Mouse (Mus musculus) limb, embryonic 13.5 days (tissue): ENCODE data around the gene Pex7. TPM values are rescaled to one million over a fixed set of nuclear protein-coding genes. Genes with fewer than 3 reads are reported as not detected.
A peak's percentile ranks its signal among the peaks of the same experiment; 100 is the strongest.

Experiments used
- ATAC-seq: fragments of 200-750 bp; cut with Nextera tagmentation; 2 replicates; pipeline ENCODE4 v1.8.0; 2017; ENCODE audit warnings: low read depth, moderate number of reproducible peaks, moderate TSS enrichment; ENCODE audit not compliant: low FRiP score
- H3K27ac ChIP-seq: fragments of 300-500 bp; sonication (generic); 2 replicates; pipeline ENCODE4 v1.5.1; 2015; ENCODE audit warnings: inconsistent platforms, mild to moderate bottlenecking, moderate library complexity
- H3K27me3 ChIP-seq: fragments of 300-500 bp; sonication (generic); 2 replicates; pipeline ENCODE4 v1.6.1; 2015; ENCODE audit warnings: mild to moderate bottlenecking, inconsistent platforms
- H3K36me3 ChIP-seq: fragments of 300-500 bp; sonication (generic); 2 replicates; pipeline ENCODE4 v1.6.1; 2015; ENCODE audit warnings: inconsistent platforms, mild to moderate bottlenecking, moderate library complexity
- H3K4me1 ChIP-seq: fragments of 300-500 bp; sonication (generic); 2 replicates; pipeline ENCODE4 v1.6.1; 2015; ENCODE audit warnings: inconsistent platforms
- H3K4me2 ChIP-seq: fragments of 300-500 bp; sonication (generic); replicated peaks from 2 replicates; pipeline ENCODE4 v1.6.1; 2015; ENCODE audit warnings: inconsistent platforms, mild to moderate bottlenecking, moderate library complexity
- H3K4me3 ChIP-seq: fragments of 300-500 bp; sonication (generic); 2 replicates; pipeline ENCODE4 v1.5.1; 2015; ENCODE audit warnings: moderate library complexity, mild to moderate bottlenecking, inconsistent platforms
- H3K9ac ChIP-seq: fragments of 300-500 bp; sonication (generic); 2 replicates; pipeline ENCODE4 v1.6.1; 2015; ENCODE audit warnings: mild to moderate bottlenecking, inconsistent platforms
- H3K9me3 ChIP-seq: fragments of 300-500 bp; sonication (generic); 2 replicates; pipeline ENCODE4 v1.6.1; 2016; ENCODE audit warnings: inconsistent platforms
- WGBS: fragments of 180-500 bp; shearing (Covaris S2); methylation state at CpG from one replicate; pipeline ENCODE4 v1.1.7; 2015; 5-methylcytosine and 5-hydroxymethylcytosine counted together
- polyA plus RNA-seq: library from polyadenylated mRNA; unstranded; fragments of >200 nt; fragmentation: Nextera tagmentation; extraction: Ambion mirVana; gene quantifications from 2 replicates; pipeline ENCODE4 v1.2.1, GENCODE M21; 2015

Gene Pex7
- 20.9 and 21.7 TPM in 2 replicates for polyA plus RNA-seq

DNA sequence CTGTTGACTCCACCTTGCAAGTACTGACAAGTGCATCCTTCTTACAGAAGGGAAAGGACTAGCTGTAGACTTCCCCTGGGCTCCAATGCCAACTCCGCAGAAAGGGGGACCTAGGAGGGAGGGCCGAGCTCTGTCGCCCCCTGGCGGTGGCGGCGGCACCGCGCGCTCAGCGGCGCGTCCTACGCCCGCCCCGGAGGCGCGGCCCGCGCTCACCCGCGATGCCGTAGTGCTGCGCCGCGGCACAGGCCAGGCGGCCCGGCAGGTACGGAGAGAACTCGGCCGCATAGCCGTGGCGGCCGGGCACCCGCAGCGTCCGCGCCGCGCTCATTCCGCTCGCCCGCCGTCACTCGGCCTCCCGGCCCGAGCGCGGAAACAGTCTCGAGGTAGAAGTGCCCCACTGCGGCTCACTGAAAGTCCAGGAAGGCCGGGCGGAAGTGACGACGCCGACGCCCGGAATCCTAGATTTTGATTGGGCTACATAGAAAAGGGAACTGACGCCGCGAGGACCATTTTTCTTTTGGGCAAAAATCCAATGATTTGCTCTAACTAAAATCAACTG lies at the start of gene Pex7:
TSS of gene Pex7 (minus strand) at position 444 of the 559 bp plus-strand sequence.
- no peaks in the 10 kb centered on the region for H3K36me3 ChIP-seq
- H3K9me3 ChIP-seq: no peaks in the 10 kb centered on the region
- H3K4me2 ChIP-seq: peak within 1 kb of the TSS; percentile 47
- ATAC-seq: peak; percentile 96
- peaks cover 9% of the 10 kb centered on the region for H3K4me1 ChIP-seq
- H3K27ac ChIP-seq: peak within 1 kb of the TSS; percentile 95
- H3K27me3 ChIP-seq: no peaks in the 10 kb centered on the region
- peak within 1 kb of the TSS; percentile 73 for H3K4me3 ChIP-seq
- H3K9ac ChIP-seq: peak within 1 kb of the TSS; percentile 89
- under 1% methylated on average over 58 of the region's 60 CpGs for WGBS

DNA sequence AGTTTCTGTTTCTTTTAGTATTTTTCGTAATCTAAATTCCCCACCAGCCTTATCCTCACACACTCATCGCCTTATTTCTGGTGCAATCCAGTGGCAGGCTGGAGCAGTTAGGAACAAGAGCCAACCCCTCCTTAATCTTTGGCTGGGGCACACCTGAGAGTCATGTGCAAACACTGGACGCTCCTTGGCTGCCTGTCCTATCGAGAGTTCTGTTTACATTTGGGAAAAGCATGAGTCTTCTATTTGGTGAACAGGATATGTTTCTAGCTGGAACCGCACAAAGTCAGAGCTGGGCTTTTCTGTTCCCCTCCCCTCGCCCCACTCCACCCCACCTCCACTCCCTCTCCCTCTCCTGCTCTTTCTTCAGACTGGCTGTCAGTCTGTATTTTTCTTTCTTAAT lies 49.3 kb upstream of the Pex7 start:
- no peak overlapping the region for H3K4me2 ChIP-seq
- H3K36me3 ChIP-seq: no peaks in the 10 kb centered on the region
- H3K4me1 ChIP-seq: 0 out of 2 replicates have a peak, but pooled peaks cover 6% of the 10 kb centered on the region
- no peaks in the 10 kb centered on the region for H3K27me3 ChIP-seq
- H3K4me3 ChIP-seq: no peak overlapping the region
- H3K9ac ChIP-seq: no peak overlapping the region
- no peak for ATAC-seq
- WGBS: 75% methylated on average over 6 of the region's 6 CpGs
- no peaks in the 10 kb centered on the region for H3K9me3 ChIP-seq
- no peak overlapping the region for H3K27ac ChIP-seq

DNA sequence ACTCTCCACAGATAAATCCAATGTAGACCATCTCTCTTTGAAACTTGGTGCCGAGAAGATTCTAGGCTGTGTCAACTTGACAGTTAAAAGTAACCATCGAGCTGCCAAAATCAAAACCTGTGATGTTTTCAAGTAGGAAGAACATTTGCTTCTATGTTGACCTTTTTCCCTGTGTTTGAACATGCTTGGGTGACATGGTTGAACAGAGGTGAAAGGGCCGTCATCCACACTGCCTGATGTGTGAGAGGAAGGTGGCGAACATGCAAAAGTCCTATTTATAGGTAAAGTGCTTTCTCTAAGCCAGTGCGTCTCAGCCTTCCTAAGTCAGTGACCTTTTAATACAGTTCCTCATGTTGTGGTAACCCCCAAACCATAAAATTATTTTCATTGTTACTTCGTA lies 48.3 kb upstream of the Pex7 start:
- WGBS: 88% methylated on average over 6 of the region's 6 CpGs
- Histone ChIP-seq H3K4me1 (0 out of 2 replicates have a peak, but pooled peaks cover under 1% of the 10 kb centered on the region), H3K9ac (no peak overlapping the region), H3K9me3 (no peaks in the 10 kb centered on the region), H3K27me3 (no peaks in the 10 kb centered on the region), H3K4me3 (no peak overlapping the region), H3K27ac (no peak overlapping the region), H3K36me3 (no peaks in the 10 kb centered on the region), H3K4me2 (no peak overlapping the region)
- ATAC-seq: no peak

DNA sequence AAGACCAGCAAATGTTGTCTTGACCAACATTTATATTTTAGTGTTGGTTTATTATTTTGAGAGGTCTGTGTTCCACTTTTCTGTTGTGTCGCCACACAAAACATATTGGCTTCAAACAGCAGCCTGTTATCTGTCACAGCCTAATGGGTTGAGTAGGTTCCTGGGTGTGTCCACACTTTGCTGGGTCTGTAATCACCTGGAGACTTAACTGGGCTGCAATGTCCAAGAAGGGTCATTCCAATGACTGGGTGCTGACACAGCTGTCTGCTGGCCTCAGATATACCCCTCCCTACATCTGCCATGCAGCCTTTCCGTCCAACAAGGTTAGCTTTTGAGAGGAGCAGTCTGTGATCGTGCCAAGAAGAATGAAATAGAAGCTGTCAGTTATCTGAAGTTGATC lies 47.1 kb upstream of the Pex7 start:
- H3K9ac ChIP-seq: no peak overlapping the region
- no peaks in the 10 kb centered on the region for H3K4me1 ChIP-seq
- no peak overlapping the region for H3K4me2 ChIP-seq
- H3K9me3 ChIP-seq: no peaks in the 10 kb centered on the region
- no peak overlapping the region for H3K27ac ChIP-seq
- WGBS: 75% methylated on average over 3 of the region's 3 CpGs
- H3K36me3 ChIP-seq: no peaks in the 10 kb centered on the region
- no peak for ATAC-seq
- H3K4me3 ChIP-seq: no peak overlapping the region
- no peaks in the 10 kb centered on the region for H3K27me3 ChIP-seq

DNA sequence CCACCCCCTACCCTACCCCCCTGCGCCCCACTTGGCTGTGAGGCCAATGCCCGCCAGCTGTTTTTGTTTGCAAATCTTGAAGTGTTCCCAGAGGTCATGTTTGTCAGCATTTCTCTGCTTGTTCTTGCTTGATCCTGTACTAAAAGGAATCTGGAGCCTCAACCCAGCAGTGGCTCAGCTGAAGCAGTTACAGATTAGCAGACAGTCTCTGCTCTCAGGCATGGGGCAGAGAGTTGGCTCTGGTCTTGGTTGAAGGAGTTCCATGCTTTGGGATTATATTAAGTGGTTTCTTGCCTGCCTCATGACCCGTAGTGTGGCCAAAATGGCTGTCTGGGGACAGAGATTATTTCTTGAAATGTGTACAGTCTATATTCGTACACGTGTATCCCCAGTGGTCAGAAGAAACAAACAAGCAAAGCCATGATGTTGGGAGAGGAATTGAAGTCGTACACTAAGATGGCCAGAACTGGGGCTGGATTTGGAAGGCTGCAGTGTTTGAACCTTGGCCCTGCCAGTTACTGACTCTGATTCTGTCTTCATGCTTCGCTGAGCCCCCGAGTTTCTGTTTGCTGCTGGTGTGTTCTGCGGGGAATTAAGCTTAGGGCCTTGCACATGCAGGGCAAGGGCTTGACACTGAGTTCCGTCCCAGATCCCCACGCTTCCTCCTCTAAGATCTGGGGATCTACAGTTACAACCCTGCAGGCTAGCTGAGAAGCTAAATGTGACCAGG lies 45.7 kb upstream of the Pex7 start:
- Histone ChIP-seq H3K4me2 (no peak overlapping the region), H3K4me3 (no peak overlapping the region), H3K27ac (no peak overlapping the region), H3K4me1 (0 out of 2 replicates have a peak, but pooled peaks cover 5% of the 10 kb centered on the region), H3K9ac (no peak overlapping the region), H3K36me3 (no peaks in the 10 kb centered on the region), H3K27me3 (no peaks in the 10 kb centered on the region), H3K9me3 (no peaks in the 10 kb centered on the region)
- whole genome bisulfite sequencing: 83% methylated on average over 11 of the region's 11 CpGs
- no peak for ATAC-seq

DNA sequence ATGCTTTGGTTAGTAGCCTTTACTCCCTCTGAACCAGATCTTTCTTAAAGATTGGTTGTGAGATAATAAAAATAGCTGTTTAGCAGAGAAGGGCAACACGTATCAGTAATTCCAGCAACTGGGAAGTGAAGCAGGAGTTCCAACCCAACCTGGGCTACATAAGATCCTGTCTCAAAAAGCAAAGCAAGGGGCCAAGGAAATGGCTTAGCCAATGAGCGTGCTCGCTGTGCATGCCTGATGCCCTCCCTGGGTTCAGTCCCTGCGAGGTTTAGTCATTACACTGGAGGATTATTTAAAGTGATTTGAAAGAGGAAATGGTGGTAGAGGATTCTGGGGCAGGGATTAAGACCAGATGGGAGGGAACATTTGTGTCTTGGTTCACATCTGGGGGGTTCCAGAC lies 41.6 kb upstream of the Pex7 start:
- no peak for ATAC-seq
- no peak overlapping the region for H3K27ac ChIP-seq
- no peak overlapping the region for H3K9ac ChIP-seq
- no peaks in the 10 kb centered on the region for H3K9me3 ChIP-seq
- H3K36me3 ChIP-seq: no peaks in the 10 kb centered on the region
- H3K27me3 ChIP-seq: no peaks in the 10 kb centered on the region
- H3K4me1 ChIP-seq: peaks cover 13% of the 10 kb centered on the region; the same call in 1 of the 2 replicates
- 66% methylated on average over 4 of the region's 4 CpGs for WGBS
- no peak overlapping the region for H3K4me2 ChIP-seq
- no peak overlapping the region for H3K4me3 ChIP-seq

DNA sequence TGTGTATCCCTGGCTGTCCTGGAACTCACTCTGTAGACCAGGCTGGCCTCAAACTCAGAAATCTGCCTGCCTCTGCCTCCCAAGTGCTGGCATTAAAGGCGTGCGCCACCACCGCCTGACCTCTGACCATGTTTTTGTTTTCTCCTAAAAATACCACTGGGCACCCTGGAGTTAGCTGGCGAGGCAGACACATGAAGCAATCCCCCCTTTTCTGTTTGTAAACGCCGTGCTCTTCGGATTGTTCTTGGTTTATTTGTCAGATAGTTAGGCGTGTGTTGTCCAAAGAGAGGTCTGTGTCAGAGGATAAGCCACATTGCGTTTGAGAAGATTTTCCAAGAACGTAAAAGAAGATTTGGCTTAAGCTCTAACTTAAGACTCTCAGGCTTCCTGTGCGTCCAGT lies 40.9 kb upstream of the Pex7 start:
- Histone ChIP-seq H3K36me3 (no peaks in the 10 kb centered on the region), H3K4me3 (no peak overlapping the region), H3K4me1 (peaks cover 17% of the 10 kb centered on the region), H3K27me3 (no peaks in the 10 kb centered on the region), H3K4me2 (no peak overlapping the region), H3K27ac (no peak overlapping the region), H3K9me3 (no peaks in the 10 kb centered on the region), H3K9ac (no peak overlapping the region)
- no peak for ATAC-seq
- WGBS: 89% methylated on average over 11 of the region's 11 CpGs

DNA sequence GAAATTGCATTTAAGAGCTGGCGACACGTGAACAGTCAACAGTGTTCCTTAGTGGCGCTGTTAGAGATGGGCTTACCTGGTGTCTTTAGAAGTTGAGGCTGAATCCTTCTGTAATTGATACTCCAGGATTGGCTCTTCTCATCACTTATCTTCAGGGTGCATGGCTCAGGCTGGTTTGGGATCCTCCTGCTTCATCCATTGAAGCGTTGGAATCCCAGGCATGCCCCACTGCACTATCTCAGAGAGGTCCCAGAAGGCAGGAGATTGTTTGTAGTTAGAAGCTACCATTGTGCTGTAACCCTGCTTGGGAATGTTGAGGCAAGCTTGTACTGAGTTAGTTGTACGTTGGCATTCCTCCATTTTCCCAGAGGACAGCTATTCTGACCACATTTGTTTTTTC lies 40.4 kb upstream of the Pex7 start:
- no peaks in the 10 kb centered on the region for H3K9me3 ChIP-seq
- no peak overlapping the region for H3K4me3 ChIP-seq
- WGBS: 89% methylated on average over 5 of the region's 5 CpGs
- no peaks in the 10 kb centered on the region for H3K27me3 ChIP-seq
- H3K4me1 ChIP-seq: peaks cover 17% of the 10 kb centered on the region
- H3K27ac ChIP-seq: no peak overlapping the region
- H3K9ac ChIP-seq: no peak overlapping the region
- H3K4me2 ChIP-seq: no peak overlapping the region
- H3K36me3 ChIP-seq: no peaks in the 10 kb centered on the region
- ATAC-seq: no peak

DNA sequence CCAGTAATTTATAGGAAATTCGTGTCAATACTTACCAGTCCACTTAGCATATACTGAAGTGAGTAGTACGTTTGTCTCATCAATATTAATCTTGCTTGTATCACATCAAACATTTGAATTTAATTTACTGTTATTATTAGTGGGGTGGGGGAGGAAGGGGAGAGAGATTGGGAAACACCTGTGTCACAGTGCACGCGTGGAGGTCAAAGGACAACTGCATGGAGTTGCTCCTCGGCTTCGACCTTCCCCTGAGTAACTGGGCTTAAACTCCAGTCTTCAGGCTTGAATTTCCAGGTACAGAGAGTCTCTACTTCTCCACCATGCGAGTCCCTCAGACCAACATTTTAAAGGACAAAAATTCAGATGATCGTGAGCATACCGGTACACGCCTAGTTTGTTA lies 40.0 kb upstream of the Pex7 start:
- no peak overlapping the region for H3K4me2 ChIP-seq
- no peaks in the 10 kb centered on the region for H3K27me3 ChIP-seq
- ATAC-seq: no peak
- WGBS: 86% methylated on average over 10 of the region's 10 CpGs
- H3K9me3 ChIP-seq: no peaks in the 10 kb centered on the region
- no peaks in the 10 kb centered on the region for H3K36me3 ChIP-seq
- no peak overlapping the region for H3K4me3 ChIP-seq
- H3K9ac ChIP-seq: no peak overlapping the region
- H3K27ac ChIP-seq: no peak overlapping the region
- H3K4me1 ChIP-seq: peaks cover 17% of the 10 kb centered on the region

DNA sequence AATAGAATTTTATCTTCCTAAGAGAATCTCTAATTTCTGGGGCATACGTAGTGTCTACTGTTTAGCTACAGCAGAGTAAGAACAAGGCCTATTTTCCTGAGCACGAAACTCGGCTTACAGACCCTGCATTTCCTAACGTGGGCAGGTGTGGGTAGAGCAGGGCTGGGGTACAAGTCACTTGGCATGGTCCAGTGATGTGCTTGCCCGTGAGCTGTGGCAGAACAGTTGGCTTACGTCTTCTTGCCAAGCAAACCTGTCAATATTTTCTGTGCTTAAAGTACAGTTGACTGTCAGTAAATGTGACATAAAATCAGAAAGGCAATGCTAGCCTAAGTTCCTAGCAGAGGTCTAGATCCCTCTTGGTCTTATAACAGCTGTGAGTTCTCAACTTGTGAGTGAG lies 39.2 kb upstream of the Pex7 start:
- no peaks in the 10 kb centered on the region for H3K27me3 ChIP-seq
- no peak overlapping the region for H3K4me3 ChIP-seq
- peaks cover 17% of the 10 kb centered on the region for H3K4me1 ChIP-seq
- H3K9ac ChIP-seq: no peak overlapping the region
- no peaks in the 10 kb centered on the region for H3K9me3 ChIP-seq
- no peak overlapping the region for H3K4me2 ChIP-seq
- ATAC-seq: no peak
- H3K27ac ChIP-seq: no peak overlapping the region
- no peaks in the 10 kb centered on the region for H3K36me3 ChIP-seq
- 87% methylated on average over 6 of the region's 6 CpGs for WGBS

DNA sequence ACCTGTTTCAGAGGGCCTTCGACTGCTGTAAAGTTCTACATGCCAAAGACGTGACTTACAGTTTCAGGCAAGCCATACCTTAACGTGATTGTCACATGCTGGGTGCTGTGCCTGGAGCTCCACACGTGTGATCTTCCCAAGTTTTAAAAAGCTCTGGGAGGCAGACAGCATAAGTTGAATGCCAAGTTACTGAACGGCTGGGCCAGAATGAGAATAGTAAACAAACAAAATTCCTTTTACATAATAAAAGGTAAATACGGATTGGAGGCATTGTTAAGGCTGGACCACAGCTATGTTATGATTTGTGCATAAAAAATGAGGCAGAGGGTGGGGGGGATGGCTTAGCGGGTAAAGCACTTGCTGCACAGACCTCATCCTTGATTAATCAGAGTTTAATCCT lies 38.2 kb upstream of the Pex7 start:
- H3K9me3 ChIP-seq: no peaks in the 10 kb centered on the region
- H3K27me3 ChIP-seq: no peaks in the 10 kb centered on the region
- no peak overlapping the region for H3K9ac ChIP-seq
- WGBS: 66% methylated on average over 7 of the region's 7 CpGs
- peaks cover 22% of the 10 kb centered on the region for H3K4me1 ChIP-seq
- H3K27ac ChIP-seq: no peak overlapping the region
- no peak overlapping the region for H3K4me3 ChIP-seq
- ATAC-seq: no peak
- no peaks in the 10 kb centered on the region for H3K36me3 ChIP-seq
- H3K4me2 ChIP-seq: no peak overlapping the region

DNA sequence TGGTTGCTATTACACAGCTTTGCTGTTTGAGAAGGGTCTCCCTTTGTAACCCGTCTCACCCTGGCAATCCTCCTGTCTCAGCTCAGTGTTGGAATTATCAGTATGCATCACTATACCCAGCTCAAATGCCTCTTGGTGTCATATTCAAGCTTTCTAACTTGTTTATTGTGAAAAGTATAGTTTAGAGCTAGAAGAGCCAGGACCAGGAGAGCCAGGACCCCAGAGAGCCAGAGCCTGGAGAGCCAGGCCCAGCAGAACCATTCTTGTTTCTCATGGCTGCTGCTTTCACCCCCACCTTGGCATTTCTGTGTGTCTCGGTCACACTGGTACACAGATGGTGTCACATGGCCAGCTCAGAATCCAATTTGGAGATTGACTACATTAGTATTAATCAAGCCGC lies 35.1 kb upstream of the Pex7 start:
- Histone ChIP-seq H3K4me2 (no peak overlapping the region), H3K4me3 (no peak overlapping the region), H3K9me3 (no peaks in the 10 kb centered on the region), H3K9ac (no peak overlapping the region), H3K4me1 (peaks cover 36% of the 10 kb centered on the region), H3K27me3 (no peaks in the 10 kb centered on the region), H3K36me3 (no peaks in the 10 kb centered on the region), H3K27ac (no peak overlapping the region)
- no peak for ATAC-seq
- WGBS: 92% methylated on average over 3 of the region's 3 CpGs

DNA sequence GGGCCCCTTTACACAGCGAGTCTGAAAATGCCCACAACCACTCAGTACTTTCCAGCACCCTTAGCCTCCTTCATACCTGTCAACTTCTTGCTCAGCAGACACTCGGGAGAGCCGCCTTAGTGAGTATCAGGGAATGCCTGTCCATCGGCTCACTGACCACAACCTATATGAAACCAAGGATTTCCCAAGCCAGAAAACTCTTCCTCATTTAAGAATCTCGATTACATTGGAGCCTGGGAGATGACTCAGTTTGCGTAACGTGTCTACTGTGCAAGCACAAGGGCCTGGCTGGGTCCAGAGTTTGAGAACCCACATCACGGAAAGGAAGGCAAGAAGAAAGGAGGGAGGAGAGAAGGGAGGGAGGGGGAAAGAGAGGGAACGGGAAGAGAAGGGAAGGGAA lies 34.4 kb upstream of the Pex7 start:
- 87% methylated on average over 9 of the region's 9 CpGs for WGBS
- no peak overlapping the region for H3K4me3 ChIP-seq
- H3K27ac ChIP-seq: no peak overlapping the region
- peaks cover 43% of the 10 kb centered on the region for H3K4me1 ChIP-seq
- no peaks in the 10 kb centered on the region for H3K27me3 ChIP-seq
- no peak overlapping the region for H3K9ac ChIP-seq
- no peak overlapping the region for H3K4me2 ChIP-seq
- ATAC-seq: no peak
- H3K36me3 ChIP-seq: no peaks in the 10 kb centered on the region
- no peaks in the 10 kb centered on the region for H3K9me3 ChIP-seq
